Mouse (Mus musculus): Measurements from ENCODE around the gene Tecpr2.

DNA sequence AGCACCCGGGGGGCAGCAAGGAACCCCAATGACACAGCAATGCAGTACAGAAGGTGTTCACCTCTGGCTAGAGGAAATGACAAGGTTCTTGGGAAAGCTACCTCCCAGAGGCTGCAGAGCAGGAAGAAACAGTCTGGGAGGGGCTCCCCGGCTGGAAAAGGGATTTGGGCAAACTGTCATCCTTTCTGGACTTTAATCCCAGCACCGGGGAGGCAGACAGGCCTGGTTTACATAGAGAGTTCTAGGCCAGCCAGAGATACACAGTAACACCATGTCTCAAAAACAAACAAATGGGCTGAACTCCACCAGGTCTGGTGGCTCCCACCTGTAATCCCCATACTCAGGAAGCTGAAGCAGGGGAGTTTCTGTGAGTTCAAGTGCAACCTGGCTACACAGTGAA, 104.2 kb downstream of the Tecpr2 start:
- TF ChIP-seq ELF1 (IDR thresholded peaks at IDR 0.05; ENCODE audit: low read depth, low read length), result no peak
- TF ChIP-seq POLR2A (IDR thresholded peaks at IDR 0.05; ENCODE audit: control insufficient read depth in 1 of 2, insufficient read depth in 1 of 2, low read depth in 1 of 2, low read length in 2 of 2, poor library complexity in 1 of 2), result no peak
- no peak for TF ChIP-seq POLR2AphosphoS2 (IDR thresholded peaks at IDR 0.05; ENCODE audit: low read length)
- TF ChIP-seq CTCF (IDR thresholded peaks at IDR 0.05 in 2 of 3, conservative IDR thresholded peaks at IDR 0.05 in 1 of 3; ENCODE audit: control insufficient read depth in 1 of 3, insufficient read depth in 1 of 3, low read depth in 2 of 3, low read length in 3 of 3, poor library complexity in 1 of 3, severe bottlenecking in 1 of 3), result no peak
- no peak for TF ChIP-seq MAX (IDR thresholded peaks at IDR 0.05; ENCODE audit: low read length)
- TF ChIP-seq ZNF384 (IDR thresholded peaks at IDR 0.05; ENCODE audit: low read depth, low read length), result no peak
- no peak for TF ChIP-seq POLR2AphosphoS5 (IDR thresholded peaks at IDR 0.05; ENCODE audit: borderline replicate concordance, low read depth, low read length)
- no peak for TF ChIP-seq BHLHE40 (IDR thresholded peaks at IDR 0.05; ENCODE audit: borderline replicate concordance, low read depth, low read length)

All from MEL (cell line).